Mouse (Mus musculus): Measurements from ENCODE around the gene Ccdc36.

The Ccdc36 gene
- long read RNA-seq, experiment 1 = 0 reads
- long read RNA-seq, experiment 2 = 0 reads

- intact Hi-C loops (cut with DNase I) = no loop called here
These were observed at the start of gene Ccdc36 for GRCm38 (mm10) chr9:108428384-108428783. TSS of gene Ccdc36 (minus strand) at chr9:108428484.

DNA sequence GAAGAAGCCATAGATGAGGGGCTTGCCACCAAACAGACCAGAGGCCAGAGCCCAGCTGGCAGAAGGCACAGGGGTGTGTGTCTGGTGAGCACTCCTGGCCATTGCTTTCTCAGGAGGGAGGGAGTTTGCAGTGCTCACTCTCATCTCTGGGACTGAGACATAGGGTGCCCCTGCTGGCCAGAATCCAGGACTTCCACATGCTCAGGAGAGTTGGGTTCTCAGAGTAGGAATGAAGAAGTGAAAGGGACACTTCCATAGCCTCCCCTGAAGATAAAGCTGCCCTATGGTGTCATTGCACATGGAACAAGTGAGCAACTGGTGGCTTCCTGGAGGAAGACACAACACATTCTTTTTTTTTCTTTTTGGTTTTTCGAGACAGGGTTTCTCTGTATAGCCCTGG, 46.2 kb upstream of the Ccdc36 start:
- intact Hi-C loops (cut with DNase I) = no loop called here

DNA sequence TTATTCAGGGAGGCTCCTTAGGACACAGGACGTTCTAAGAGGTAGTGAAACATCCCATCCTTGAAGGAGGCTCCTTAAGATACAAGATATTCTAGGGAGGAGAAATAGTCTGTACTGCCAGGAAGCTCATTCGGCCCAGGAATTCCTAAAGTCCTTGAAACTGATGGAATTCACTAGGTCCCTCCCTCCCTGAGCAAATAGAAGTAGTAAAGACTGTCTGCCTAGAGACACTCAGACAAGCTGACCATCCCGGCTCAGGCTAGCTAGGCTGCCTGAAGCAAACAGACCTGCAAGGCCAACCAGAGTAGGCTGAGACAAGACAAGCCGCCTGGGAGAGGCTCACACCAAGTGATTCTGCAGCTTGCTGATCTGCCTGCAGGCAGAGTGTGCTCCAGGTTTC, 41.6 kb upstream of the Ccdc36 start:
- intact Hi-C loops (cut with DNase I) = no loop called here

GRCm38 (mm10) chr9:108469430-108469829, 41.1 kb upstream of the Ccdc36 start:
- intact Hi-C loops (cut with DNase I) = no loop called here

GRCm38 (mm10) chr9:108466219-108466618, 37.9 kb upstream of the Ccdc36 start:
- intact Hi-C loops (cut with DNase I) = no loop called here

DNA sequence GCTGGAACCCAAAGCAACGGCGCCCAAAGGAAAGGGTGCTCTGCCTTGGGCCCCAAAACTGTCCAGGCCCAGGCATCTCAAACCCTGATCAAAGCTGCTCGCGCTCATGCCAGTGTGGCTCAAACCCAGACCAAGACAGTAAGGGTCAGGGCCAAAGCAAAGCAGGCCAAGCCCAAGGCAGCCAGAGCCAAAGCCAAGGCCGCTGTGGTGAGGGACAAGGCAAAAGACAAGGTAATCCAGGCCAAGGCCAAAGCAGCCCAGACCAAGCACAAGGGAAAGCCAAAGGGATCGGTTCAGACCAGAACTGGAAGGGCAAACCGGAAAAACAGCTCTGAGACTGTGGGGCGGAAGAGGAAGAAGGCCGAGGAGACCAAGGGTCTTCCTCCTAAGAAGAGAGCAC, 35.4 kb upstream of the Ccdc36 start:
- intact Hi-C loops (cut with DNase I) = no loop called here

DNA sequence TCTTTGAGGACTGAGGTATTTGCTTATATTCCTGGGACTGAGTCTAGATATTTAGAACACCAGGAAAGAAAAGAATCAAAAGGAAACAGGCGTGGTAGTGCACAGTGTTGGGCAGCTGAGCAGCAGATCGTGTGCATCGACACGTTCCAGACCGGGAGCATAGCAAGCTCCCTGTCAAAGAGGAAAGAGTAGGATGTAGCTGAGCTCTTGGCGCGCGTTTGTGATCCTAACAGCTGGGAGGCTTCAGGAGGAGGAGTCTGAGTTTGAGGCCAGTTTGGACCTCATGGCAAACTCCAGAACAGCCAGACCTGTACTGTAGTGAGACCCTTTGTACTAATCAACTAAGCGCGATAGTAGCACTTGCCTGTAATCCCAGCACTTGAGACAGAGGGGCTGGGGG, 33.9 kb upstream of the Ccdc36 start:
- intact Hi-C loops (cut with DNase I) = no loop called here

- intact Hi-C loops (cut with DNase I) = no loop called here
These were observed 33.4 kb upstream of the Ccdc36 start for GRCm38 (mm10) chr9:108461675-108462074.

DNA sequence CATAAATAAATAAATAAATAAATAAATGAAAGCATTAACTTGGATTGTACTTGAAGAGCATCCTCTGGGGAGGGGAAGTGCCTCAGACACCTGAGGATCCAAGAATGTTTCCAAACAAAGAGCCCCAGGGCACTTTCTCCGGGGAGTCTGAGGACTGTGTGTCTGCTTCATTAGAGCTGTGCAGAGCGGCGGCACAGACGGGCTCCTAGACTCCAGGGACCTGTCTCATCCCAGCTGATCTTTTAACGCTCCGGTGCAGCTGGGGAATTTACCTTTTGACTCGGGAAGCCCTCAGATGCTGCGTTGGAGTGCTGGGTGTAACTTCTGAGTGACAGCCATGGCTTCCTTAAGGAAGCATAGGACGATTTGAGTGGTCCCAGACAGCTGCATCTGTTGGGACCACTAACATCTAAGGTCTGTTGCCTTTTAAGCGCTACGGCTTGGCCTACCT, 32.9 kb upstream of the Ccdc36 start, which contains the start of gene Klhdc8b:
Gene Klhdc8b (minus strand): TSS at position 401 of the 451 bp plus-strand sequence.
- intact Hi-C loops (cut with DNase I) = no loop called here

- intact Hi-C loops (cut with DNase I) = no loop called here
These were observed 32.3 kb upstream of the Ccdc36 start, which contains the start of gene Ccdc71 for GRCm38 (mm10) chr9:108460319-108461178. TSS of gene Ccdc71 (plus strand) at chr9:108460527.

DNA sequence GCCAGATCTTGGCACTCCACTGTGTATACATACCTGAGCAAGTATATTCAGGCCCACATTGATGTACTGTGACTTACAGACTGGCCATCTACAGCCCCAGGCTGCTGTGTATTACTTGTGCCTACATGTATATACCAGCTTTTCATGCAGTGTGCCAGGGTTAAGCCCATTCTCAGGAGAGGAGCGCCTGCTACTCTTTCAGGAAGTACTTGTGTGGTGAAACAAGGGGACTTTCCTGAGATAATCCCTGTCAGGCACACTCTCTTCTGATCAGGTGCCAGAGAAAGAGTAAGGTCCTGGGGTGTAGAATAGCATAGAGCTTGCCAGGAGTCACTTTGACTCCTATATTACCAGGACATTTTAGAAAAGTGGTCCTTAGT, 31.6 kb upstream of the Ccdc36 start:
- intact Hi-C loops (cut with DNase I) = no loop called here

DNA sequence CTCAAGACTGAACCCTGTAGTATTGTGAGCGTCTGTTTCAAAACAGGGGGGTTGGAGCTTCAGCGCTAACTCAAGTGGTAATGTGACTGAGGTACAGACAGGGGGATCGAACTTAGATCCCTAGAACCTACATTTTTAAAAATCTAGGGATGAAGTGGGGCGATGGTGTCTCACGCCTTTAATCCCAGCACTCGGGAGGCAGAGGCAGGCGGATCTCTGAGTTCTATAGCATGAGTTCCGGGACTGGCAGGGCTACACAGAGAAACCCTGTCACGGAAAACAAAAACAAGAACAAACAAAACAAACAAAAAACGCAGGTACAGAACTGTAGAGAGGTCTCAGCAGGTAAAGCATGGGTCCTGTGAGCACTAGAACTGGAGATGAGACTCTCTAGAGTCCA, 28.7 kb upstream of the Ccdc36 start:
- intact Hi-C loops (cut with DNase I) = no loop called here

DNA sequence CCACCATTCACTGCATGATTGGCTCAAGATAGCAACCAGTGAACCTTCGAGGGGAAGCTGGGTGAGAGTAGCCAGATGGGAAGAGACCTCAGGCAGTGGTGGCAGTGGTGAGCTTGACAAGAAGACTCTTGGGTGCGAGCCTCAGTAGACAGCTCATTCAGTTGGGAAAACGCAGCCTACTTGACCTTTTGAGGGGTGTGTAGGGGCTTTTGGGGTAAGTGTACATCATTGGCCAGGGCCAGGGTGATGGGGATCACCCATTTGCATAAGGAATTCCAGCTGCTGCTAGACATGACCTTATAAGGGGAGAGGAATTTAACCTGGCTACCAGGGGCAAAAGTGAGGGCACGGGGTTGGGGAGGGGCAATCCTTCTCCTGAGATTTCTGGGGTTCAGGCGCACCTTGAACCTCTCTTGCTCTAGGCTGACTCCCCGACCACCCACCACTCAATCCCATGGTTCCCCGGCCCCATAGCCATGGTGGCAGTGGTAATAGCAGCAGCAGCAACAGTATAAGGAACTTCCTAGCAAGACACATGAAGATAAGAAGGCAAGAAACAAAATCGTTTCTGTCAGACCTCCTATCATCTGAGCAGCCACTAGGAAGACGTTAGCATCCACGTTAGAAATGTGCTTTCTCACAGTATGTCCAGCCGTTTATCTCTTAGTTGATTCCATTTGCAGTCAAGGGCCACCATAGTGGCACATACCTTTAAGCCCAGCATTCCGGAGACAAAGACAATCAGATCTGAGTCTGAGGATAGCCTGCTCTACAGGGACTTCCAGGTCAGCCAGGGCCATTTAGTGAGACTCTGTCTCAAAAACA, 27.7 kb upstream of the Ccdc36 start:
- intact Hi-C loops (cut with DNase I) = no loop called here

DNA sequence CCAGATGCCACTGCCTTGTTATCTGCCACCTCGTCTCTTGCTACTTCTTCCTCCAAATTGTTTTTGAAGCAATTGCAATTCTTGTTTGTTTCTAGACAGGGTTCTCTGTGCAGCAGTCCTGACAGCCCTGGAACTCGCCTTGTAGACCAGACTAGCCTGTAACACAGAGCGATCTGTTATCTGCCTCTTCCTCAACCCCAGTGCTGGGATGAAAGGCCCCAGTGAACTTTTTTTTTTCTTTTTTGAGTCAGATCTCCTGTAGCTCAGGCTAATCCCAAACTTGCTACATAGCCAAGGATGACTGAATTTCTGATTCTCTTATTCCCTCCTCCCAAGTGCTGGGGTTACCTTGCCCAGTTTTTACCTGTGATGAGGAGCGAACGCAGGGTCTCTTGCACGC, 26.1 kb upstream of the Ccdc36 start:
- intact Hi-C loops (cut with DNase I) = no loop called here

- intact Hi-C loops (cut with DNase I) = no loop called here
These were observed 25.2 kb upstream of the Ccdc36 start for GRCm38 (mm10) chr9:108453458-108453857.

DNA sequence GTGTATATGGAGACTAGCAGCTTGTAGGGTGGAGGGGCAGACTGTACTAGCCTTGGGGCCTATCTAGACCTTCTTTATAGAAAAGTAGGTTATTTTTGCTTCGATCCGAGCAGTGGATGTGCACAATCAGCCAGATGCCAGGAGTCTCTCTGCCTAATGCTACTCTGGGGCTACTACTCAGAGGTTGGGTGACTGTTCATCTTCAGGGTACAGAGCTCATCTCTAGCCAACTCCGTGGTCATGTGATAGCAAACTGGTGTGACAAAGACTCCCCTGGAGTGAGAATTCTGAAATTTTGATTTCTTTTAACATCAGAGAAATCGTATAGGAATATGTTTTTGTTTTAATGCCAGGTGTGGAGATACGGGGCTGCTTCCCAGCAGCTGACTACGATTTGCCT, 24.6 kb upstream of the Ccdc36 start:
- intact Hi-C loops (cut with DNase I) = no loop called here

DNA sequence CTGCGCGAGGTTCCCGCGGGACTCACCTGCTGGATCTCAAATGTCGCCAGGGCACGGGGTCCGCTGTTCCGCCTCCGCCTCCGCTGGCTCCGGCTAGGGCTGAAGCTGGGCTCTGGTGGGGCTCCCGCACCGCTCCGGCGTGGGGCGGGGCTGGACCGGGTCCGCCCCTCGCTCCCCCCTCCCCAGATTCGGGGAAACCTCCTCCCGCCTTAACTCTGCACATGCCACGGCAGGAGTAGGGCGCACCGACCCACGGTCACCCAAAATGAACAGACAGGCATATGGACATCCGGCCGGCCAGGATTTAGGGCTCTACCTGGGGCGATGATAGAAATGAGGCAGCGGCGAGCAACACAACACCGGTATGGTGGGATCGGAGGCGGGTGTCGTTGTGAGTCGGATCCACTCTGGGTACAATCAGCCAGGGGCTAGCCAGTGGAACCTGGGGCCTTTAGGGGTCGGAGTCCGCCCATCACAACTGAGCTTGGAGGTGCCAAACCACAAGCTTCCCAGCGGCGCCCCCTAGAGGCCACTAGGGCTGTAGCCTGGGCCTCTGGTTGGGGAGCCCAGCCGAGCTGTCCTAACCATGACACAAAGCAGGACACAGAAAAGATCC, 24.1 kb upstream of the Ccdc36 start:
- intact Hi-C loops (cut with DNase I) = no loop called here

- intact Hi-C loops (cut with DNase I) = no loop called here
These were observed 23.4 kb upstream of the Ccdc36 start for GRCm38 (mm10) chr9:108451519-108452160.

- intact Hi-C loops (cut with DNase I) = no loop called here
These were observed 22.8 kb upstream of the Ccdc36 start for GRCm38 (mm10) chr9:108451170-108451493.

DNA sequence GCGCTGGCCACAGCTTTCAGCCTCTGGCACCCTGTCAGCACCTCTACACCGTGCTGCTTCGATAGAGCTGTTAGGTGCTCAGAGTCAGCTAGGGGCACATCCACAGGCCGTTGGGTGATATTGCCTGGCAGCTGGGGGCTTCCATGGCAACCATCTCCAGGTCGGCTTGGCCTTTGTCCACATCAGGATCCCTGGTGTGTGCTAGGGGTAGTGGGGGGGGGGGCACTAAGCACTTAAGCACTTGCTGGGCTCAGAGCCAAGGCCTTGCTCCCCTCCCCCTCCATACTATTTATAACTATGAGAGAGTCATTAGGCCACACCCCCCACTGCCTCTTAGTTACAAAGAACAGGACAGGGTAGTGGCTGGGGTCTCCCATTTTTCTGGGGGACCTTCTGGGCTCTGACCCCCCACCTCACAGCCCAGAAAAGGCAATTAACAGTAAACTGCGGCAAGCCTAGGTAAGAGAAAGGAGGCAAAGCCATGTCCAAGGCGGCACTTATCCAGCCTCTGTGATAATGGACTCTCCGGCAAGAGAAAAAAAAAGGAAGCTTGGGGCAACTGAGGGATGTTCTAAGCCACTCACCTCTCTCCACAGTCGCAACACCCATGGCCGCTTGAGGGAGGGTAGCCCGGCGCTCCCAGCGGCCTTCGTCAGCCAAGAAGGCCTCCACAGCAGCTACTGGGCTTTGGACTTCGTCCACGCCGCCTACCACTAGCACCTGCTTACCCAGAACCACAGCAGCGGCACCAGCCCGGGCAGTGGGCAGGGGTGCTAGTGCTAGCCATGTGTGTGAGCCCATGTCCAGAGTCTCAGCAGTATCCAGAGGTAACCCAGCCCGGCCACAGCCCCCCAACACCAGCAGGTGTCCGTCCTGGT, 22.2 kb upstream of the Ccdc36 start:
- intact Hi-C loops (cut with DNase I) = no loop called here

All from adrenal gland (tissue).